Mouse (Mus musculus): Measurements from ENCODE around the gene Actrt2.

Gene Actrt2

GRCm38 (mm10) chr4:154638320-154638886, 29.3 kb downstream of the Actrt2 start:
- DNase-seq (ENCODE audit: low read depth, low spot score), result no peak

DNA sequence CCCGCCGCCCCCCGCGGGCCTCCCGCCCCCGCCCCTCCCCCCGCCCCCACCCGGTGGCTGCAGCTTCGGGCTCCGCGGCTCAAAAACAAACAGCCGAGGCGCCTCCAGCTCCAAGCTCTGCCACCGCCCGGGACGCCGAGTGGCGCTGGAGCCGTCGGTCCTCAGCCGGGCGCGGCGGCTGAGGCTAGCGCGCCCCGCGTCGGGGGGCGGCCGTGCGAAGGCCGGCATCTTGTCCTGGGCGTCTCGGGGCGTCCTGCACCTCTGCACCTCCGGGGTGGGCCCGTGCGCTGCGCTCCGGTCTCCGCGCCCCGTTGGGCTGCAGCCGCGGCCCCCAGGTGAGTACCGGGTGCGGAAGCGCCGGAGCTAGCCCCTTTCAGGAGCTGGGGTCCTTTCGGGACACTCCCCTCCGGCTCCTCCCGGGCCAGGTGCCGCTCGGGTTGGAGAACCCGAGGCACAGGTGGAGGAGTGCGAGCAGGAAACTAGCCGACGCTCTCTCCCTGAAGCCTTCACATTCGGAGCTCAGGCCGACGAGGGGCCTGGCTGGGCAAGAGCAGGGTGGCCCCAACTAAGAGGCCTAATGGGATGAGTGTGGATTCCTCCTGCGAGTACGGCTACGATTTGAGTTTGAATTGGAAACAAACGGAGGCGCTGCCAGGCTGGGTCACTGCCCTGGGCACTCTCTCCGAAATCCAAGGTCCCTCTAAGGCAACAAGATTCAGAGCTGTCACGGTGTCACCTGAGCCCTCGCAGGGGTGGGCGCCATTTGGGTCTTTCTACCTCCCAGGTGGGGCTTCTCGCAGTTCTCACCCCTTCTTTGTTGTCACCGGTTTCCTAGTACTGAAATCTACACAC, 30.0 kb downstream of the Actrt2 start:
- no peak for DNase-seq (ENCODE audit: low read depth, low spot score)

DNA sequence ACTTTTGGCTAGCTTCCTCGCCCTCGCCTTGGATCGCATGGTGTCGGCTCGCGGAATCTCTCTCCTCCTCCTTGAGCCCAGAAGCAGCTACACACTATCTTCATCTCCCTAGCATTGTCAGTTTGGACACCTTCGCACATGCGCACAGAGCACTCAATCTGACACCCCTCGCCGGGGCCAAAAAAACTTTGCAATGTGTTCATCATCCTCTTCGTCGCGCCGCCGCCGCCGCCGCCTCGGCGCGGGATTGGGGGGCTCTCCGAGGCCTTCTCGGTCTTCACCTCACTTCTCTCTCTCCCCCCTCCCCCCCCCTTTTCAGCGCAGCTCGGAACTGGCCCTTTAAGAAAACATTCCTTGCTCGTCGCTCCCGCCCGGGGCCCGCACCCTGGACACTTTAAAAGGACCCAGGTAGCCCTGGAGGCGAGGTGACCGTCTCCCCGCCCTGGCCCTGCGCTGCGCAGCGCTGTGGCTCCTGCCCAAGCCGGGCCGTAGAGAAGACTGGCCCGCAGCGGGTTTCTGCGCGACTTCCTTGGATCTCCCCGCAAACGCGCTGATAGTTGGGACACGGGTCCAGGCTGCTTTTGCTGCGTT, 30.9 kb downstream of the Actrt2 start, which contains the start of gene Prdm16:
Prdm16 (minus strand) TSS at position 153 of the 591 bp plus-strand sequence.
- DNase-seq (ENCODE audit: low read depth, low spot score), result no peak

- no peak for DNase-seq (ENCODE audit: low read depth, low spot score)
These were observed 31.6 kb downstream of the Actrt2 start for GRCm38 (mm10) chr4:154636053-154636433.

GRCm38 (mm10) chr4:154635241-154636052, 32.2 kb downstream of the Actrt2 start:
- DNase-seq (ENCODE audit: low read depth, low spot score), result no peak

DNA sequence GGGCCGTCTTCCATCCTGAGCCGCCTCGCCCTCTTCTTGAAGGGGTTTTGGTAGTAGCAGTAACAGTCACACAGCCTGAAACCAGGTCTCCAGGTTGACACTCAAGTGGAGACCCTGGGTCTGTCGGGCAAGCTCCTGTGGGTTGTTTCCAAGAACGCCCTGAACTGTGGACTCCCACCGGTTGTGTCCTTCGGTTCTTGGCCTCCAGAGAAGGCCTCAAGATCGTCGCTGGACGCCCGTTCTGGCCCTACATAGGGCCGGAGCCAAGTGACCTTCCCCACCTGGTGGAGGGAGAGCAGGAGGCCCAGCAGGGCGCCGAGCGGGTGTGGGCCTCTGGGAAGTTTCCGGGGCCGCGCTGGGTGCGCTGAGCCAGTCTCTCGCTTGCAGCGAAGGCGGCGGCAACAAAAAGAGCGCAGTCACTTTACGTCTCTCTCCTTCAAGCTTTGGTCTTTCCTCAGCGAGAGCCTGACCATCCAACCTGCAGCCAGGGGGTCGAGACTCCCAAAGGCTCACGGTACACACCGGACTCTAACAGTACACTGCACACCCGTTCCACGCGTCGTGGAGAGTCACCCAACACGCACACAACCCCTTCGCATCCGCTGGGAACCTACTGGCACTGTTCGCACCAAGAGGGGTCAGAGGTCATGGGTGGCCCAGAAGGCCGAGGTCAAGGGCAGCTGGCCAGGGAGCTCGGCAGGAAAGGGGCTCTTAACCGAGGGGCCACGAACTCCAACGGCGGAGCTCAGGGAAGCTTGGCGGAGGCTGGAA, 33.0 kb downstream of the Actrt2 start:
- DNase-seq (ENCODE audit: low read depth, low spot score), result no peak

- DNase-seq (ENCODE audit: low read depth, low spot score), result no peak
These were observed 33.7 kb downstream of the Actrt2 start for GRCm38 (mm10) chr4:154634001-154634400.

- no peak for DNase-seq (ENCODE audit: low read depth, low spot score)
These were observed 34.6 kb downstream of the Actrt2 start for GRCm38 (mm10) chr4:154632800-154633764.

DNA sequence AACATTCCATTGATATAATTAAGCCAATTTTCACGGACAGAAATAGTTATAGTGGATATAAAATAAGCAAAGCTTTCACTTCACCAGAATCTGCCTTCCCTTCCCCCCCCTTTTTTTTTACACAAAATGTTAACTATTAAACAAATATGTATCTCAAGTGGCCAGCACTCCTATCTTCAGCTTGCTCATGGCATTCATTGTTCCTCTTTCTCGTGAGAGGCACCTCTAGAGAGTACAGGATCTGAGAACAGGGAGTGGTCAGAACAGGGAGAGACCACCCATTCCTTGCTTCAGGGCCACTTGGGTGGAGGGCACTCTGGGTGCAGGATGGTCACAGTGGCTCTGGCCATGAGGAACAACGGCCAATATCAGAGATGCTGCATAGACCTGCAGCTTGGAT, 36.9 kb downstream of the Actrt2 start:
- no peak for DNase-seq (ENCODE audit: low read depth, low spot score)

- no peak for DNase-seq (ENCODE audit: low read depth, low spot score)
These were observed 40.1 kb downstream of the Actrt2 start for GRCm38 (mm10) chr4:154627419-154628142.

- DNase-seq (ENCODE audit: low read depth, low spot score), result no peak
These were observed 41.4 kb downstream of the Actrt2 start for GRCm38 (mm10) chr4:154626282-154626681.

DNA sequence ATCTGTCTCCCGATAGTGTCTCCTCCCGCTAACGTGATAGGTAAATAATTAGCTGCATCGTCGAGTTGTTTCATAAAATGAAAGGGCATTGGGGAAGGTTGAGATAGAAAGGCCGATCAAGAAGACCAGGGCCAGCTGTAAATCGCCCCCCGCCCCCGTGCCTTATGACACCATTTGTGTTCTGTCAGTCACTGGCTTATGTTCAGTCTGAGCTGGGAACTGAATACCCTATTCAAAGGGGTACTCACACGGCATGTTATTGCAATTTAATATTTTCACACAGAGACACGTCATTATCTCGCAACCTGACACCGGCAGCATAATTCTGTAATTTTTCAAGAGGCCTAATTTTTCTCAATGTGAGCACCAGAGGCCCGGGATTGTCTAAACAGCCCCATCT, 42.0 kb downstream of the Actrt2 start:
- DNase-seq (ENCODE audit: low read depth, low spot score), result no peak

DNA sequence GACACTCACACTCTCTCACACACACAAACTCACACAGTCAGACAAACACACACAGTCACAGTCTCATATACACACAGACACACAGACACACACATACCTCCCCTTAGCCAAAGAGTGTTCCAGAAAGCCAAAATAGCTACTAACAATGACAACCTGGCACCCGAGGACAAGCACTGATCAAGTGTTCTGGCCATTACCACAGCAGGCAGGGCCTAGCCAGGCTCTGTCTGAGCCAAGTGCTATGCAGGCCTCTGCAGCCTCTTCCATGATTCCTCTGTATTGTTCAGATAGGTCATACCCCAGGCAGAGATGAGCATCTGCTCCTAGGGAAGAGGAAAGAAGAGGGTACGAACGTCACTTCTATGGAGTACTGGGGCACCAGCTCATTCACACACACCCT, 44.4 kb downstream of the Actrt2 start:
- no peak for DNase-seq (ENCODE audit: low read depth, low spot score)

DNA sequence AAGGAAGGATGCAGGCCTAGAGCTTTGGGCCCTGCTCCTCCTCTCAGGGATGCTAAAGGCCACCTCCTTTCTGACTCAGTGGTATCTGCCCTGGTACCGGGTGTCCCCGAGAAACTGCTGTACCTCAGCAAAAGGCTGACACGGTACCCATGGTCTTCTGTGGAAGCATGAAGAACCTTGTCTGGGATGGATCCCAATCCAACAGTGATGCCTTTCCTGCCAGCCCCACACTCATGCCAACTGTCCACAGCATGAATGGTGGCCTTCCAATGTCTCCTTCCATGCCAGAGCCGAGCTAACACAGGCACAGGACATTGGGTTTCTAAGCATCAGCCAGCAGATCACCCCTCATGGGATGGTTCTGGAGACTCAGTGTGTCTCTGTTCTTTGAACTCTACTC, 45.1 kb downstream of the Actrt2 start:
- no peak for DNase-seq (ENCODE audit: low read depth, low spot score)
